Mouse (Mus musculus) G1E (cell line): ENCODE measurements around the gene Dnajc11. TPM values are rescaled to one million over a fixed set of nuclear protein-coding genes. Genes with fewer than 3 reads are reported as not detected.

Source experiments
- ATAC-seq: 2 replicates; pipeline ENCODE4 v1.8.0; 2016; ENCODE audit warnings: mild to moderate bottlenecking; ENCODE audit not compliant: insufficient number of reproducible peaks, poor library complexity, low FRiP score, severe bottlenecking; ENCODE audit errors: extremely low read depth
- DNase-seq: peaks from one replicate; pipeline ENCODE4 v3.0.0; 2012; ENCODE audit warnings: low spot score
- H3K27me3 ChIP-seq: 2 replicates; pipeline ENCODE4 v1.6.1; 2012; ENCODE audit warnings: mild to moderate bottlenecking, low read length, inconsistent platforms; ENCODE audit not compliant: insufficient read depth
- H3K36me3 ChIP-seq: replicated peaks from 2 replicates; pipeline ENCODE3; 2012; ENCODE audit warnings: mild to moderate bottlenecking, inconsistent platforms
- H3K4me1 ChIP-seq: 2 replicates; pipeline ENCODE4 v1.6.1; 2012; ENCODE audit warnings: low read depth, low read length, inconsistent platforms, mixed read lengths; ENCODE audit not compliant: insufficient read depth
- H3K4me3 ChIP-seq: 2 replicates; pipeline ENCODE4 v1.5.1; 2012; ENCODE audit warnings: low read depth, mild to moderate bottlenecking, inconsistent platforms, low read length, moderate library complexity, mixed read lengths
- H3K9me3 ChIP-seq: replicated peaks from 2 replicates; pipeline ENCODE4 v1.6.1; 2012; ENCODE audit warnings: inconsistent platforms
- CTCF ChIP-seq: IDR thresholded peaks from 2 replicates; pipeline ENCODE4 v1.5.1; 2012; ENCODE audit warnings: low read depth, low read length, inconsistent platforms, mixed read lengths
- GATA1 ChIP-seq: IDR thresholded peaks from 2 replicates; pipeline ENCODE4 v1.6.1; 2012; ENCODE audit warnings: borderline replicate concordance, low read length, inconsistent platforms, mixed read lengths
- GATA2 ChIP-seq: IDR thresholded peaks from 2 replicates; pipeline ENCODE4 v1.6.1; 2012; ENCODE audit warnings: low read depth, low read length, inconsistent platforms, borderline replicate concordance
- POLR2AphosphoS5 ChIP-seq: IDR thresholded peaks from 2 replicates; pipeline ENCODE4 v1.6.1; 2012; ENCODE audit warnings: low read depth, low read length, inconsistent platforms; ENCODE audit not compliant: insufficient replicate concordance
- TAL1 ChIP-seq: conservative IDR thresholded peaks from 2 replicates; pipeline ENCODE4 v1.6.1; 2012; ENCODE audit warnings: low read depth, low read length, inconsistent platforms, mixed read lengths
- polyA plus RNA-seq: library from polyadenylated mRNA; stranded (reverse); fragments of >175 nt; gene quantifications from 2 replicates; pipeline ENCODE4 v1.2.3, GENCODE M21; 2012
- total RNA-seq, 2 experiments: library from RNA; stranded (forward) in 1 of 2; stranded (reverse) in 1 of 2; fragments of 200-1000 nt in 1 of 2; fragments of >200 nt in 1 of 2; fragmentation: Nextera tagmentation in 1 of 2; gene quantifications; 2 replicates each; pipeline ENCODE4 v1.2.3; 2014 to 2017

The Dnajc11 gene
- total and polyA plus RNA-seq, 3 experiments, result 51.1 to 97.1 (median 67.2) TPM

GRCm38 (mm10) chr4:151905621-151906020, 27.9 kb upstream of the Dnajc11 start:
- Histone ChIP-seq H3K4me3 (no peak overlapping the region), H3K36me3 (no peaks in the 10 kb centered on the region), H3K9me3 (no peaks in the 10 kb centered on the region), H3K27me3 (peaks cover 5% of the 10 kb centered on the region; the same call in 1 of the 2 replicates), H3K4me1 (no peaks in the 10 kb centered on the region)
- ATAC-seq (no peak), DNase-seq (no peak)
- TF ChIP-seq GATA1, result no peak
- TF ChIP-seq GATA2, result no peak
- no peak for TF ChIP-seq POLR2AphosphoS5
- no peak for TF ChIP-seq CTCF
- TF ChIP-seq TAL1, result no peak

DNA sequence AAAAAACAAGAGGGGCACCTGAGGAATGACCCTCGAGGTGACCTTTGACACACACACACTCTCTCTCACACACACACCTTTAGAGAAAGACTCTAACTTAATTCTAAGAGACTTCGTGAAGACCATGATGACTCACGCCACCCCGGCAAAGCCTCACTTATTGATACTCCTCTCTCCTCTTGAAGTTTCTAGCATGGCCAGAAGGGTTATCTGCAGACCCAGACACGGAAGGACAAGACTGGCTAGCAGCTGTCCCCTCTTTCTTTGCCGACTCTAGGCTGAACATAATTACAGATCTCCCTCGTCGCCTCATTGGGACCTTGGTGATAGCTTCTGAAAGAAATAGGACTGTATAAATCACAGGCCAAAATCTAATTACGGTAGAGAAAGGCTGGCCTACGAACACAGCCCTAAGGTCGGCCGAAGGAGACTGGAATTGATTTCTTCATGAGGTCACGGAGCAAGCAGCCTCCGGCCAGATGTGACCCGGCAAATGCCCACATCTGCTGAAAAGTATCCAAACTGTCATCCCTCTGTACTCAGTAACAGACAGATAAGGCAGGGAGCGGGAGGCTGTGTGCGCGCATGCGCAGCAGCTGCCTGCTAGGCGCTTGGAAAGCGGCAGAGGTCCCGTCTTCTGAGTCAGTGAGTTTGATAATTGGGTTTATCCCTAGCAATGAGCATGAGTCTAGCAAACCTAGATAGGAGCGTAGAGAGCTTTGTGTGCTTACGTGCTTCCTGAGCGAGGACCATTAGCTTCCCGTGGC, 25.7 kb upstream of the Dnajc11 start:
- TF ChIP-seq GATA1 (no peak), CTCF (no peak), POLR2AphosphoS5 (no peak), TAL1 (no peak), GATA2 (no peak)
- H3K4me3 ChIP-seq, result no peak overlapping the region
- peaks cover 5% of the 10 kb centered on the region; the same call in 1 of the 2 replicates for H3K27me3 ChIP-seq
- DNase-seq (no peak), ATAC-seq (no peak)
- no peaks in the 10 kb centered on the region for H3K9me3 ChIP-seq
- no peaks in the 10 kb centered on the region for H3K4me1 ChIP-seq
- H3K36me3 ChIP-seq, result no peaks in the 10 kb centered on the region

- no peak for ATAC-seq
- H3K4me1 ChIP-seq, result no peaks in the 10 kb centered on the region
- TF ChIP-seq GATA1 (no peak), CTCF (no peak), GATA2 (no peak), TAL1 (no peak), POLR2AphosphoS5 (no peak)
- H3K9me3 ChIP-seq, result no peaks in the 10 kb centered on the region
- no peak overlapping the region for H3K4me3 ChIP-seq
- no peaks in the 10 kb centered on the region for H3K36me3 ChIP-seq
- peaks cover 5% of the 10 kb centered on the region; the same call in 1 of the 2 replicates for H3K27me3 ChIP-seq
- DNase-seq, result no peak
Observed at GRCm38 (mm10) chr4:151908809-151909208, 24.7 kb upstream of the Dnajc11 start.

DNA sequence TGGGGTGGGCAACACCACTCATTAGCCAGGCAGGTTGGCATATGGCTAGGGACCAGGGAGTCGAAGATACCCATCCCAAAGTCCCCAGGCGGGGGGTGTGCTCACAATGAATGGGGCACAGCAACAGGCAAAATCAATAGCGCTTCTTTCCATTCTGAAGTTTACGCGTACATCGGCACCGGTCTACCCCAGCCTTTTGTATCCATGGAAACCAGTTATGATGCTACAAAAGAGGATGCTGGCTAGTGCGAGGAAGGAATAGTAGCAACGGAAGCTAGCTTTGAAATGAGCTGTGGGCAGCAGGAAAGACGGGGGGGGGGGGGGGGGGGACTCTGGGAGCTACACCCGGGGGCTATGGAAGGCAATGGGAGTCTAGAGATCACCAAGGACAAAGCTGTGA, 17.2 kb upstream of the Dnajc11 start:
- H3K27me3 ChIP-seq, result peaks cover 2% of the 10 kb centered on the region; the same call in 1 of the 2 replicates
- H3K36me3 ChIP-seq, result no peaks in the 10 kb centered on the region
- no peak for DNase-seq
- no peak overlapping the region for H3K4me3 ChIP-seq
- TF ChIP-seq CTCF (no peak), TAL1 (no peak), POLR2AphosphoS5 (no peak), GATA1 (no peak), GATA2 (no peak)
- ATAC-seq, result no peak
- peaks cover 13% of the 10 kb centered on the region for H3K9me3 ChIP-seq
- no peaks in the 10 kb centered on the region for H3K4me1 ChIP-seq

DNA sequence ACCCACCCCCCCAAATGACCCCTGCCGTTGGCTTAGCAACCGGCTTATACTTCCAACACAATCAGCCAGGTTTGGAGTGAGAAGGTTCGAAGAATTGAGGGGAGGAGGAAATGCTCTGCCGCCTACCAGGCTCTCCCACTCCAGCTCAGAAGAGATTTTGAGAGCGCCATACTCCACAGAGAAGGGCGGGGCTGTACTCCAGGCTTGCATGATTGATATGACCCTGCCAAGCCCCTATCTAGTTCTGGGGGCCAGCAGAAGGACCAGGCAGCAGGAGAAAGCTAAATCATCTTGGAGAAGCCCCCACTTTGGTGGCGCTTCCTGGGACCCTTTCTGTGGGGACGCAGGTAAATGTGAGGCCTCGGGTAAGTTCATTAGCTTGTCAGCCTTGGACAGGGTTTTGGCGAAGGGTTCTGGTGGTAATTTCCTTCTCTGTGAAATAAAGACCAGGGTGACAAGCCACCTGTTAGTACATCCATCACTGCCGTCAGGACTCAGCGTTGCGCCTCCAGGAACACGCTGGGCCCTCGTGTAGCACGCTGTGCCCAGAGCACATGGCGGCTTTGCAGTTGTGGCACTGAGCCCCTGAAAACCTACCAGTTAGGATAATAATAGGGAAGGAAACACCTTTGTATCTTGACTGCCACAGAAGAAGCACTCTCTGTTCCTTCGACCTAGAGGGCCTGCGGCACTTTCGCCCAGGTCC, 14.2 kb upstream of the Dnajc11 start:
- no peaks in the 10 kb centered on the region for H3K4me1 ChIP-seq
- no peak for ATAC-seq
- peaks cover 2% of the 10 kb centered on the region; the same call in 1 of the 2 replicates for H3K27me3 ChIP-seq
- TF ChIP-seq CTCF (no peak), POLR2AphosphoS5 (no peak), TAL1 (no peak), GATA1 (no peak), GATA2 (no peak)
- peaks cover 29% of the 10 kb centered on the region for H3K9me3 ChIP-seq
- no peaks in the 10 kb centered on the region for H3K36me3 ChIP-seq
- no peak for DNase-seq
- H3K4me3 ChIP-seq, result no peak overlapping the region

DNA sequence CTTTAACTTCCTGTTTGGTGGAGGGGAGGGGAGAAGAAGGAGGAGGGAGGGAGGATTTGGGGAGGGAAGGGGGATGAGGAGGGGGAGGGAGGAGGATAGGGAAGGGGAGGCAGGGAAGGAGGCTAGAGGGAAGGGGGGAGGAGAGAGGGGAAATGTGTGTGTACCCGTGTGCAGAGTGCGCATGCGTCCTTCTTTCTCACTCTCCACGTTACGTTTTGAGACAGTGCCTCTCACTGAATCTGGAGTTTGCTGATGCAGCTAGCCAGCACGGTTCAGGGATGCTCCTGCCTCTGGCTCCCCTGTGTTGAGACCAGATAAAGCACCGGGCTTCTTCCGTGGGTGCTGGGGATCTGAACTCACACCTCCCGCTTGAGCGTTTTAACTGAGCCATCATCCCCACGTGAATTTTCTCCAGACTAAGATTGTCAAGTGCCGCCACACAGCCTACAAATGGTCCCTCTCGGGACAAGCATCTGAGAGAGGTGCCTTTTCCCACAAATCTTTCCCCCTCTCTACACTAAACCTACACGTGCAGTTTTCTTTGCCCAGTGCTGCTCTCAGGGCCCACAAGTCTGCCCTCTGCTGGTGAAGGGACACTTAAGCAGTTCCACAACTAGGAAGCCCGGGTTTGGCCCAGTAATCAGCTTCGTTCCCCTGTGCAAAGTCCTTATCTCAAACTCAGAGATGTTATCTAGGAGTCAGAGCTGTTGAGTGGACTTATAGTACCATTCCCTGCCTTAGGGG, 13.4 kb upstream of the Dnajc11 start:
- DNase-seq, result no peak
- no peak overlapping the region for H3K4me3 ChIP-seq

More for the DNA sequence above, 13.4 kb upstream of the Dnajc11 start:
- Histone ChIP-seq H3K4me1 (no peaks in the 10 kb centered on the region), H3K9me3 (peaks cover 26% of the 10 kb centered on the region), H3K27me3 (peaks cover 3% of the 10 kb centered on the region), H3K36me3 (no peaks in the 10 kb centered on the region)
- ATAC-seq, result no peak
- TF ChIP-seq POLR2AphosphoS5 (no peak), TAL1 (no peak), GATA1 (no peak)
